Mouse (Mus musculus) adrenal gland, postnatal 14 days (tissue): ENCODE measurements at regions not wholly inside any gene's neighbourhood (a gene's known extent, or its start where the extent isn't known, plus 50 kb on each side); places are given as distances from the start of the nearest gene placed in this dataset.

Experiments
- DNase-seq: peaks from one replicate; pipeline ENCODE4 v3.0.0; 2021; ENCODE audit warnings: mixed read lengths

- DNase-seq, result no peak
Observed at GRCm38 (mm10) chr2:75062189-75062510, 236.5 kb downstream of the Mtx2 start.

GRCm38 (mm10) chr2:75064406-75065115 lies 239.0 kb downstream of the Mtx2 start:
- DNase-seq, result no peak

GRCm38 (mm10) chr2:75065304-75065703 lies 239.7 kb downstream of the Mtx2 start:
- DNase-seq, result no peak

GRCm38 (mm10) chr2:75069321-75069720 lies 243.7 kb downstream of the Mtx2 start:
- no peak for DNase-seq

- DNase-seq, result no peak
Observed at GRCm38 (mm10) chr2:75072021-75072420, 246.4 kb downstream of the Mtx2 start.

- no peak for DNase-seq
Observed at GRCm38 (mm10) chr2:75072471-75072870, 246.9 kb downstream of the Mtx2 start.

- no peak for DNase-seq
Observed at GRCm38 (mm10) chr2:75073178-75073577, 247.6 kb downstream of the Mtx2 start.

GRCm38 (mm10) chr2:75087164-75087563 lies 261.6 kb downstream of the Mtx2 start:
- no peak for DNase-seq

GRCm38 (mm10) chr2:75089186-75089585 lies 263.6 kb downstream of the Mtx2 start:
- no peak for DNase-seq

- no peak for DNase-seq
Observed at GRCm38 (mm10) chr2:75089616-75090015, 264.0 kb downstream of the Mtx2 start.

GRCm38 (mm10) chr2:75090439-75090838 lies 264.8 kb downstream of the Mtx2 start:
- DNase-seq, result no peak

GRCm38 (mm10) chr2:75101501-75101900 lies 275.9 kb downstream of the Mtx2 start:
- peak; percentile 48 for DNase-seq

GRCm38 (mm10) chr2:75112751-75113150 lies 287.1 kb downstream of the Mtx2 start:
- no peak for DNase-seq

- peak; percentile 45 for DNase-seq
Observed at GRCm38 (mm10) chr2:75114375-75114774, 288.8 kb downstream of the Mtx2 start.

GRCm38 (mm10) chr2:75118348-75118926 lies 292.8 kb downstream of the Mtx2 start:
- DNase-seq, result no peak

- no peak for DNase-seq
Observed at GRCm38 (mm10) chr2:75119599-75119998, 294.0 kb downstream of the Mtx2 start.

- DNase-seq, result no peak
Observed at GRCm38 (mm10) chr2:75133298-75134080, 307.9 kb downstream of the Mtx2 start.

GRCm38 (mm10) chr2:75136618-75137017 lies 311.0 kb downstream of the Mtx2 start:
- no peak for DNase-seq

GRCm38 (mm10) chr2:75137133-75137982 lies 311.8 kb downstream of the Mtx2 start:
- peak; percentile 42 for DNase-seq

- DNase-seq, result peak; percentile 88
Observed at GRCm38 (mm10) chr2:75137983-75138745, 312.6 kb downstream of the Mtx2 start.

GRCm38 (mm10) chr2:75138746-75139060 lies 313.1 kb downstream of the Mtx2 start:
- no peak for DNase-seq

GRCm38 (mm10) chr2:75139544-75139943 lies 313.9 kb downstream of the Mtx2 start:
- DNase-seq, result no peak
